In genomic region chr4:154140182-154140212, GRCm38 (mm10) we compare ENCODE assay signal across 8 mouse cellular contexts. TPM values are rescaled to one million over a fixed set of nuclear protein-coding genes. Genes with fewer than 3 reads are reported as not detected.
A peak's percentile ranks its signal among the peaks of the same experiment; 100 is the strongest.
DNase-seq lines count a peak whose midpoint lies in the region; ATAC-seq and TF ChIP-seq lines count a peak whose summit lies in the region.

TSS of gene Trp73 (minus strand) at chr4:154140208.

- TF ChIP-seq POLR2A in thymus, adult 2 months (IDR thresholded peaks at IDR 0.05; ENCODE audit: control insufficient read depth, extremely low read depth, insufficient read depth, low read length, poor library complexity), result no peak

- no peak for ATAC-seq in heart, embryonic 16.5 days (replicated peaks; ENCODE audit: extremely low read depth, insufficient read depth, low FRiP score)
- ATAC-seq in hindbrain, embryonic 12.5 days (ENCODE audit: low FRiP score), result no peak
- ATAC-seq in midbrain, embryonic 11.5 days (ENCODE audit: low FRiP score), result no peak

- peak within 1 kb of the TSS; percentile 94 for H3K4me3 ChIP-seq in heart, embryonic 16.5 days (ENCODE audit: low read length)
- peak within 1 kb of the TSS; percentile 64 for H3K4me3 ChIP-seq in brown adipose tissue, adult 24 weeks (ENCODE audit: insufficient read depth, low read depth, low read length)
- peak within 1 kb of the TSS; percentile 42 for H3K4me3 ChIP-seq in hindbrain, embryonic 12.5 days
- peak within 1 kb of the TSS; percentile 43 for H3K4me3 ChIP-seq in midbrain, embryonic 11.5 days (ENCODE audit: low read depth, low read length)
- H3K4me3 ChIP-seq in thymus, adult 2 months (ENCODE audit: control insufficient read depth, insufficient read depth, low read length), result no peak within 1 kb of the TSS

- peaks cover 24% of the 10 kb centered on the region for H3K4me1 ChIP-seq in heart, embryonic 16.5 days (ENCODE audit: control insufficient read depth, insufficient read depth, low read length)
- H3K4me1 ChIP-seq in brown adipose tissue, adult 24 weeks (ENCODE audit: control insufficient read depth, insufficient read depth, insufficient read length, low read length), result peaks cover 8% of the 10 kb centered on the region
- H3K4me1 ChIP-seq in hindbrain, embryonic 12.5 days, result peaks cover 33% of the 10 kb centered on the region
- H3K4me1 ChIP-seq in midbrain, embryonic 11.5 days (ENCODE audit: control insufficient read depth, insufficient read depth, low read length), result peaks cover 22% of the 10 kb centered on the region
- peaks cover 16% of the 10 kb centered on the region for H3K4me1 ChIP-seq in thymus, adult 2 months (replicated peaks; ENCODE audit: control insufficient read depth, insufficient read depth, low read length)

- TF ChIP-seq CTCF in thymus, adult 2 months (IDR thresholded peaks at IDR 0.05; ENCODE audit: borderline replicate concordance, control insufficient read depth, extremely low read depth, insufficient read depth, low read length, poor library complexity), result no peak

- intact Hi-C loops in heart, postnatal 10 days (cut with DNase I), result no loop called here

- H3K9ac ChIP-seq in heart, embryonic 16.5 days (ENCODE audit: low read length), result peak within 1 kb of the TSS; percentile 64
- H3K9ac ChIP-seq in hindbrain, embryonic 12.5 days, result peak within 1 kb of the TSS; percentile 46
- peak within 1 kb of the TSS; percentile 56 for H3K9ac ChIP-seq in midbrain, embryonic 11.5 days (ENCODE audit: low read length)

- H3K4me2 ChIP-seq in heart, embryonic 16.5 days (ENCODE audit: low read depth, low read length), result peak within 1 kb of the TSS; percentile 72
- H3K4me2 ChIP-seq in hindbrain, embryonic 12.5 days (replicated peaks), result peak within 1 kb of the TSS; percentile 78
- peak within 1 kb of the TSS; percentile 89 for H3K4me2 ChIP-seq in midbrain, embryonic 11.5 days

- WGBS in heart, embryonic 16.5 days, result 0% methylated on average over 4 of the region's 4 CpGs
- WGBS in hindbrain, embryonic 12.5 days, result 0% methylated on average over 3 of the region's 4 CpGs
- no CpG with 5 or more reads among the region's 4 CpGs for WGBS in midbrain, embryonic 11.5 days
- WGBS in thymus, adult 2 months, result 2% methylated on average over 4 of the region's 4 CpGs

- no peak for DNase-seq in heart, postnatal 10 days
- no peak for DNase-seq in midbrain, embryonic 11.5 days (ENCODE audit: low spot score, missing footprints)
- DNase-seq in thymus, adult 2 months, result no peak
- no peak for DNase-seq in gastrocnemius, postnatal 4 days (ENCODE audit: low spot score in 2 of 2)
- no peak for DNase-seq in layer of hippocampus, postnatal 14 days (ENCODE audit: low spot score in 2 of 2)

- H3K27ac ChIP-seq in heart, embryonic 16.5 days (ENCODE audit: low read length), result no peak within 1 kb of the TSS
- H3K27ac ChIP-seq in brown adipose tissue, adult 24 weeks (replicated peaks; ENCODE audit: low read depth, low read length), result no peak within 1 kb of the TSS
- no peak within 1 kb of the TSS for H3K27ac ChIP-seq in hindbrain, embryonic 12.5 days
- no peak within 1 kb of the TSS for H3K27ac ChIP-seq in midbrain, embryonic 11.5 days (ENCODE audit: low read depth, low read length)
- H3K27ac ChIP-seq in thymus, adult 2 months (ENCODE audit: control insufficient read depth, insufficient read depth, low read length), result no peak within 1 kb of the TSS

- H3K36me3 ChIP-seq in heart, embryonic 16.5 days (ENCODE audit: control insufficient read depth, insufficient read depth), result no peaks in the 10 kb centered on the region
- H3K36me3 ChIP-seq in hindbrain, embryonic 12.5 days, result no peaks in the 10 kb centered on the region
- H3K36me3 ChIP-seq in midbrain, embryonic 11.5 days (ENCODE audit: control insufficient read depth, insufficient read depth, low read length), result no peaks in the 10 kb centered on the region
- H3K36me3 ChIP-seq in thymus, adult 2 months (ENCODE audit: control insufficient read depth, insufficient read depth, low read length), result no peaks in the 10 kb centered on the region

- no peaks in the 10 kb centered on the region for H3K9me3 ChIP-seq in heart, embryonic 16.5 days (replicated peaks; ENCODE audit: control insufficient read depth, low read length)
- no peaks in the 10 kb centered on the region for H3K9me3 ChIP-seq in hindbrain, embryonic 12.5 days (replicated peaks)
- no peaks in the 10 kb centered on the region for H3K9me3 ChIP-seq in midbrain, embryonic 11.5 days (ENCODE audit: control insufficient read depth, low read length)

- peaks cover 63% of the 10 kb centered on the region for H3K27me3 ChIP-seq in heart, embryonic 16.5 days (ENCODE audit: control insufficient read depth, insufficient read depth, low read length)
- H3K27me3 ChIP-seq in hindbrain, embryonic 12.5 days, result peaks cover 68% of the 10 kb centered on the region
- H3K27me3 ChIP-seq in midbrain, embryonic 11.5 days (ENCODE audit: control insufficient read depth, insufficient read depth, low read length), result peaks cover 49% of the 10 kb centered on the region
- H3K27me3 ChIP-seq in thymus, adult 2 months (ENCODE audit: control insufficient read depth, insufficient read depth, low read length), result peaks cover 31% of the 10 kb centered on the region

RNA-seq across cellular contexts. Expression of gene Trp73, which starts in this region (rescaled TPM):
- polyA plus RNA-seq in heart, embryonic 16.5 days (2015; fragmentation: Nextera tagmentation; extraction: Ambion mirVana), result 0.20 and 0.31 TPM in 2 replicates
- under 1 TPM in 1 of 2 experiments, not detected in 1; 0.05 TPM for total RNA-seq in heart, postnatal 10 days (2021)
- not detected in 2 replicates for polyA plus RNA-seq in brown adipose tissue, adult 24 weeks (2012; ENCODE audit: insufficient read depth, insufficient read length, missing spikeins)
- 1.7 and 2.4 TPM in 2 replicates for polyA plus RNA-seq in hindbrain, embryonic 12.5 days (2016; fragmentation: Nextera tagmentation; extraction: Ambion mirVana)
- polyA plus RNA-seq in midbrain, embryonic 11.5 days (2014; fragmentation: Nextera tagmentation; extraction: Ambion mirVana), result 0.15 and 0.51 TPM in 2 replicates
- 1.0 and 1.4 TPM in 2 replicates for polyA plus RNA-seq in thymus, adult 2 months (2012; rRNA removed)
- total RNA-seq in gastrocnemius, postnatal 4 days (2021), result under 1 TPM in 1 of 2 experiments, not detected in 1; 0.23 TPM
- total RNA-seq in layer of hippocampus, postnatal 14 days (2021), result 1 to 10 TPM; 3.8 to 4.0 TPM
